Mouse (Mus musculus) adrenal gland, adult 8-10 months (tissue): ENCODE data around the gene Ntn1. TPM values are rescaled to one million over a fixed set of nuclear protein-coding genes. Genes with fewer than 3 reads are reported as not detected.
A peak's percentile ranks its signal among the peaks of the same experiment; 100 is the strongest.

ENCODE experiments used
- DNase-seq: peaks from one replicate; pipeline ENCODE4 v3.0.0; 2022
- total RNA-seq, 4 experiments: library from RNA; stranded (reverse); gene quantifications; 2 replicates each; pipeline ENCODE4 v1.2.4; 2022

The Ntn1 gene
- total RNA-seq, 4 experiments from 2014 or later, result 14.3 to 20.8 (median 16.2) TPM

GRCm38 (mm10) chr11:68211924-68212578, 188.6 kb downstream of the Ntn1 start:
- peak; percentile 19 for DNase-seq

- DNase-seq, result no peak
Observed at GRCm38 (mm10) chr11:68210714-68211113, 189.9 kb downstream of the Ntn1 start.

GRCm38 (mm10) chr11:68209506-68209905, 191.1 kb downstream of the Ntn1 start:
- no peak for DNase-seq

DNA sequence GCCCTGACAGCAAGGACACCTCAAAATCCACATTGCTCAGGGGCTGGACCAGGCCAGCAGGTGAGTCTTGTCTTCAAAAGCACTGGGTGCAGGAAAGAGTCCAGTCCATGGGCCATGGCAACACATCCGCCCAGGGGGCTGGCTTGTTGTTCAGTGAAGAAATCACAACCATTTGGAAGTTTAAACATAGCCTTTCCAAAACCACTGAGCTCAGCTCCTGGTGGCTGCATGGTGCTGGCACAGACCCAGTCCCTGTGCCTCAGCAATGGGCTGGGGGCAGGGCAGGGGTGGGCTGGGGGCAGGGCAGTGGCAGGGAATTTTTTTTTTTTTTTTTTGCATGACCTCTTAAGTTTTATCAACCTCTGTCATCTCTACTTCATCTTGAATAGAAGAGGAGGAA, 192.0 kb downstream of the Ntn1 start:
- DNase-seq, result no peak

DNA sequence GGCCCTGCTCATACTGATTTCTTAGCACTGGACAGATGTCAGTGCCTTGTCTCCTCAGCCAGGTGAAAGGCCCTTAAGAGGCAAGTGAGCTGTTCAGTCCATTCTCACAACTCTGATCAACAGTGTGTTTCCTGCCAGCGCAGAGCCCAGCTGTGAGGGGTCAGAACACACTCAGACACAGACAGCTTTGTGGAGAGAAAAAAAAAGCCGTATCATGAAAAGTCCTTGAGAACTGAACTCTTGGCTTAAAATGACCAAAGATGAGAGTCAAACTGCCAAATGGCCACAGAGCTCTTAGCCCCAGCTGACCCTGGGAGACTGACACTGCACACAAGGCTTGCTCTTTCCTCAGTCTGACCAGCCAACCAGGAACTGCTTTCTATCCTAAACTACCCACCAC, 192.6 kb downstream of the Ntn1 start:
- no peak for DNase-seq

DNA sequence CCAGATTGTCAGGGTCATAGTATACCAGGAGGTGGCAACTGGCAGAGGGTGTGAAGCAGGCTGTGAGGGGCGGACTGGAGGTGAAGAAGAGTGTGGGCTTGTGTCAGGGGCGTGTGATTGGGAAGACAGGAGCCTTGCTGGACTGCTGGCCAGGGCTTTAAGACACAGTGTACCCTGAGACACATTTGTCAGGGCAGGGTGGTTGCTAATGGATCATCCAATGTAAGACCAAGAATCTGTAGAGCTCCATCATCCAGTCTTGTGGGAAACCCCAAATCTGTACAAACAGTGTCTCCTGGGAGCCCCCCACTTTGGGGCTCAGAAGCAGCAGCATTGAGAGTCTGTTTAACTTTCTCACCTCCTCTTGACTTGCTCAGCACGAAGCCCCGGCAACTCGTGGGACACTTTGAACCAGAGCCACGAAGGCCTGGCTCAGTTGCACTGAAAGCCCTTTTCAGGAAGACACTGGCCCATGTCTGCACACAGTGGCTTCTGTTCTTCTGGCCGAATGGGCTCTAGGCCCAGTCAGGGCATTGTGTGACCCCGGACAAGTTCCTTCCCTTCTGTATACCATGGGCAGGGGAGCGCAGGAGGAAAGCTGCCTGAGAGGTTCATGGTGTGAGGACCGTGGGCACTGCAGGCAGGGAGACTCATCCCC, 194.9 kb downstream of the Ntn1 start:
- DNase-seq, result no peak

DNA sequence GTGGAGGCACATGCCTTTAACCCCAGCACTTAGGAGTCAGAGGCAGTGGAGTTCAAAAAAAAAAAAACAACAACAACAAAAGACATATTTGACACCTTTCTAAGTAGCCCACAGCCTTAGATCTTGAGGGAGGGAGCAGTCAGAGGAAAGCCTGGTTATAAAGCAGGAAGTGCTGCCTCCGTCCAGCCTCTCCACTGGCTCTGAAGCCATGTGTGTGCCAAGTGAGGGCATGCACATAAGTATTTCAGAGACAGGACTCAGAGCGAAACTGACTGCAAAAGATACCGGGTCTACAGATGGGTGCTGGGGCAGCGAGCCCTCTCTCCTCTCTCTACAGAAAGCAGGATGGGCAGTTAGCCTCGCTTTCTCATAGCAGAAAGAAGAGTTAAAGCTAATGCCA, 196.2 kb downstream of the Ntn1 start:
- no peak for DNase-seq

GRCm38 (mm10) chr11:68203658-68204315, 196.8 kb downstream of the Ntn1 start:
- no peak for DNase-seq

DNA sequence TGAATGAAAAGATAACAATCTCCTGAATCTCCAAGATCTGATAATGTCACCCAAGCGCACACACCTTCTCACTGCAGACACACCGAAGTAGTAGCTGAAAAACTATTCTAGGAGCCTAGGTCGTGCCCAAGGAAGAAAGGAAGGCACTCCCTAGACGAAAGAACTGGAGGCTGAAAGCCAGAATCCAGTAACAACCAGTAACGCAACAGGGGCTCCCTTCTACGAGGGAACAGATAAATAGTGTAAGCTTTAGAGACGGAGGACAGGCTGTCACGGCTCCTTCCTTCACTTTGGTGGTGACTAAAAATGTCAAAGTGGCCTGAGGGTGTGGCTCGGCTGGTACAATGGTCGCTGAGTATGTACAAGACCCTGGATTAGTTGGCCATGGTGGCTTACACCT, 198.1 kb downstream of the Ntn1 start:
- no peak for DNase-seq

DNA sequence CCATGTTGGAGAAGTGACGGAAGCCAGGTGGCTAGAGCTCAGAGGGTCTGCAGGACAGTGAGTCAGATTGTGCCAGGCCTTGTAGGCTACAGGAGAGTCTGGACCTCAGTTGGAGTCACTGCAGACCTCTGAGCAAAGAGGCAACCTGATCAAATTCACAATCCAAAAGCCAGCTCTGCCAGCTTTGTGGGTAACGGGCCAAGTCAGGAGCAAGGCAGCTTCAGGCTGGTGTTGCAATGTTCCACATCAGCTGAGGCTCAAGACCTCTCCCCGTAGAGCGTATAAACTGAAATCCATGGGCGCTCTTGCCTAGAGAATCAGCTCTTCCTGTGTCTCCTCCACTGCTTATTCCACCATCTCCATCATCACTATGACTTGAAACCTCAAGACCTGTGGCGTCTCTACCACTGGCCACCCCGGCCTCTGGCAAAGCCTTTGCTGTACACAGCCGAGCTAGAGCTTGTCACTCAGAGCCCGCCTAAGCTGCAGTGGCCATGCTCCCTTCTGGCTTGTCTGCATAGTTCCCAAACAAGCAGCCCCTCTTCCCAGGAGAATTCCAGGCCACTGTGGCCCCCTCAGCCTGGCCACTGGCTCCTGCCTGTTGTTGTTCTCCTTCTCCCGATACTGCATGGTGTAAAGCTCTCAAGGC, 198.7 kb downstream of the Ntn1 start:
- DNase-seq, result no peak

DNA sequence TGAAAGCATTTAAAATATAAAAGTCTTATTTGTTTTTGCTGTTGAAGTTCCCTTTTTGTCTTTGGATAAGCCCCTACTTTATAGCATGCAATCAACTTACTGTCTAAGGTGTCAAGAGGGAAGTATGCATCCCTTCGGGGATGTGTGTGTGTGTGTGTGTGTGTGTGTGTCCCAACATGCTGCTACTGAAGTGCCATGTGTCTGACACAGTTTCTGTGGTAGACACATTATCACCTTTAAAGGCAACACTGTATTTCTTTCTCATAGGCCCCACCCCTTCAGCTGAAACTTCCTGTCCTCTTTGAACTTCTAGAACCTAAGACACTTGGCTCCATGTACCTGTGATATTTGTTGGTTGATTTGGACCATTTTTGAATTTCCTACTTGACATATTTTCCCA, 199.6 kb downstream of the Ntn1 start:
- no peak for DNase-seq

DNA sequence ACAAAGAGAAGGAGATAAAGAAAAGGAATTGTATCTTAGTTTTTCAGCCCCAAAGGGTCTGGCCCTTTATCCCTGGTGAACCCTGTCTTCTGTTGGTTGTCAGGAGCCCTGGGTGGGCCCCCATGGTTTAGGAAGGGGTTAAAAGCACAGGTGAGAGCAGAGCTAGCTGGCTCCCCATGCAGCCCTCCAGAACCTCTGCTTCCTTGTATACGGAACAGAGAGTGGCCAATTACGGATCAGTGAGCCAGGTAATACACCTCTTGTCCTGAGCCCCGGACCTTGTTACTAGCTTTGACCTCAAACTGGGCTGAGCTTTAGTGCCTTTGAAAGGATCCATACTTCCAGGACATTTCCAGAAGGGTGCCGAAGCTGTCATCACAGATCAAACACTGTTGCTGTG, 200.1 kb downstream of the Ntn1 start:
- DNase-seq, result no peak

DNA sequence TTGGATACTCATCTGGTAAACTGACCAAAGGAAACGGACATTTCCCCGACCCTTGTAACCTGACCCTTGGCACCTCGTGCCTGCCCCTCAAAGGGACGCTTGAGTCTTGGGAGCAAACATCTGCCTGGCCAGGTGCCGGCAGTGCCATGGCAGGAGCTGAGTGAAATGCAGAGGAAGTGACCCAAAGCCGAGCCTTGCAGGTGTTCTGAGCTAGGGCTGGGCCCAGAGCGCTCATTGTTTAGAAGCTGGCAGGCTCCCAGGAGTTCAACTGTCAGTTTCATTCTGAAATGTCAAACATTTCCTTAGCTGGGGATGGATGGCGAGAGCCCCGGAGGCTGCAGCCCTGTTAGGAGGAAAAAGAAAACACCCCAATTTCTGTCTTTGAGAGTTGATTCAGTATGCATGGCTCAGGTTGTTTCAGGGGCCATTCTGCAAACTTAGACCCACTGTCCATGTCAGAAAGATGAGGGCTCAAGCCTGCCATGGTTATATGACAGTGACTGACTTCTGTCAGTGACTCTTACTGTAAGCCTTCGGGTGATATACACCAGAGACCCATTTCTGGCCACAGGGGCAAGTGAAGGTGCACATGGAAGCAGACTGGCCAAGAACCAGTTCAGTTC, 200.7 kb downstream of the Ntn1 start:
- DNase-seq, result no peak

GRCm38 (mm10) chr11:68199103-68199502, 201.5 kb downstream of the Ntn1 start:
- DNase-seq, result no peak

DNA sequence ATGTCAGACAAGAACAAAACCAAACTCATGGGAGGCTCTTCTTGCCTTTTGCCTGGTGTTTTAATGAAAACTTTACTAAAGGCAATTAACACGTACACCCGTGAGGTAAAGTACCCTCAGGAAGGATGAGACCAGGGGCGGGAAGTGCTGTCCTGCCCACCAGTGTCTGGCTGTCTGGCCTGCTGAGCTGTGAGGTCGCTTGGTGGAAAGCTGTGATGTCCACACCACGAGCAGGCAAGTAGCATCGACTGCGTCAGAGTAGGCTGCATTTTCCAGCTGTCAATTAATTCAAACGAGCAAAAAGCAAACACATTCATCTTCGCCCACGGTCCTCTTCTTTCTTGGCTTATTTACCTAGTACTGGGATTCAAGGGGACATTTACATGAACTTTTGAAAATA, 201.9 kb downstream of the Ntn1 start:
- no peak for DNase-seq

DNA sequence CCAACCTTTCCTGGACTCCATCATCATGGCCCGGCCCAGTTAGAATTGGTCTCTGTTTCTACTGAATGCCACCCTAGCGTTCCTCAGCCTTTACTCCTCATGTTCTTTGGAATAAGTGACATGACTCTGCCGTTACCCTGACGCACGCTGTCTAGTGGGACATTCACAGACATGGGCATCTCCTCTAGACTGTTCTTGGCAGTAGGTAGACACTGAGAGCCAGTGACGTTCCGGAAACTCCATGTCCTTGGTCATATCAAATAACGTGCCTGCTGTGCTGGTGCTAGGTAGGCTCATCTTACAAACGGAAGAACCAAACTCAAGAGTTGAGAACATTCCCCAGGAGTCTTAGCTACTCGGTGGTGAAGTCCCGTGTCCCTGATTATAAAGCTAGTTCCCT, 203.2 kb downstream of the Ntn1 start:
- DNase-seq, result no peak

- no peak for DNase-seq
Observed at GRCm38 (mm10) chr11:68196566-68196965, 204.1 kb downstream of the Ntn1 start.

- DNase-seq, result no peak
Observed at GRCm38 (mm10) chr11:68195693-68196176, 204.9 kb downstream of the Ntn1 start.

DNA sequence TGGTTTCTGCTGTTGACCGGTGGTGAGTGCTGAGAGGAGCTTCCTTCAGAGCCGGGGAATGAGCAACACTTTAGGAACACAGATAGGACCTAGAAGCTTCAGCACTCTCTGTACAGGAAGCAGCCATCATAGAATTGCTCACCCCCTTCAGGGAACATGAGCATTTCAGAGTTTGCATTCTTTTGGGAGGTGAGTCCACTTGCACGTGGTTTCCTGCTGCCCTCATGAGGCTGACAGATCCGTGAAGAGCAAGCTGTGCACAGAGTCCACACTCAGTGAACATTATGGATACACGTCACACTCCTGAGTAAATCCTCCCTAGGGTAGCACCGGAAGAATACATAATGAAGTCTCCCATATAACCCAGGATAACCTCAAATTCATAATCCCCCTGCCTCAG, 205.5 kb downstream of the Ntn1 start:
- no peak for DNase-seq

- no peak for DNase-seq
Observed at GRCm38 (mm10) chr11:68190849-68191248, 209.8 kb downstream of the Ntn1 start.

GRCm38 (mm10) chr11:68188695-68189201, 211.9 kb downstream of the Ntn1 start:
- DNase-seq, result no peak

DNA sequence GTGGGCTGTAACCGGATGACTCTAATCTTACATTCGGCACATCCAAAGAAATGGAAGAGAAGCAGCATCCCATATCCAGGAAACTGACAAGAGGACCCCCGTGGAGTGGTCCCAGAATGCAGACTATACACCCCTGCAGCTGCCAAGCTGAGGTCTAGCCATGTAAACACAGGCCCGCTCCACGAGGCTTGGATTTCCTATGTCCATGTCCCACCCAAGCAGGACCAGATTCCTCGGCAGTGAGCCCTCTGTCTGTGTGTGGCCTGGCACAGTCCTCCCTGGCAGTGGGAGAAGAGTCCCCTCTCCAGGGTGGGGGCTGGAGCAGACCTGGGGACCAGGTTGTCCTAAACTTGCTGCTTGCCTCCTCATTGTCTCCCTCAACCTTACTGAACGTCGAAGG, 213.4 kb downstream of the Ntn1 start:
- no peak for DNase-seq

GRCm38 (mm10) chr11:68185647-68186046, 215.0 kb downstream of the Ntn1 start:
- DNase-seq, result no peak
